Comparison of ENCODE assay signal across 7 mouse cellular contexts in genomic region chr1:43827002-43827762, GRCm38 (mm10). TPM values are rescaled to one million over a fixed set of nuclear protein-coding genes. Genes with fewer than 3 reads are reported as not detected.
DNase-seq lines count a peak whose midpoint lies in the region.

No protein-coding gene starts in this region.

- peaks cover 3% of the 10 kb centered on the region; the same call in 1 of the 2 replicates for H3K4me1 ChIP-seq in brown adipose tissue, adult 24 weeks (ENCODE audit: control insufficient read depth, insufficient read depth, insufficient read length, low read length)

- H3K4me3 ChIP-seq in brown adipose tissue, adult 24 weeks (ENCODE audit: insufficient read depth, low read depth, low read length) = peak overlapping the region; percentile 74

- no peak overlapping the region for H3K27ac ChIP-seq in brown adipose tissue, adult 24 weeks (replicated peaks; ENCODE audit: low read depth, low read length)

- peak; percentile 3 for DNase-seq in retina, postnatal 7 days (ENCODE audit: low read depth, low spot score)
- no peak for DNase-seq in retina, embryonic 14.5 days (ENCODE audit: low spot score)
- DNase-seq in gastrocnemius, postnatal 10 days = peak; percentile 61
- DNase-seq in kidney, postnatal 25 days = peak; percentile 37 to 54
- peak; percentile 28 for DNase-seq in lung, postnatal 36 days
- DNase-seq in spleen, adult 12 weeks (ENCODE audit: low spot score) = peak; percentile 17

RNA-seq across cellular contexts. Expression of gene Uxs1, which starts 0.4 kb away (rescaled TPM):
- 13.2 and 20.7 TPM in 2 replicates for polyA plus RNA-seq in brown adipose tissue, adult 24 weeks (2012; ENCODE audit: insufficient read depth, insufficient read length, missing spikeins)
- 10 to 100 TPM; 14.9 to 16.2 TPM for total RNA-seq in gastrocnemius, postnatal 10 days (2021)
